In the genomic region with DNA sequence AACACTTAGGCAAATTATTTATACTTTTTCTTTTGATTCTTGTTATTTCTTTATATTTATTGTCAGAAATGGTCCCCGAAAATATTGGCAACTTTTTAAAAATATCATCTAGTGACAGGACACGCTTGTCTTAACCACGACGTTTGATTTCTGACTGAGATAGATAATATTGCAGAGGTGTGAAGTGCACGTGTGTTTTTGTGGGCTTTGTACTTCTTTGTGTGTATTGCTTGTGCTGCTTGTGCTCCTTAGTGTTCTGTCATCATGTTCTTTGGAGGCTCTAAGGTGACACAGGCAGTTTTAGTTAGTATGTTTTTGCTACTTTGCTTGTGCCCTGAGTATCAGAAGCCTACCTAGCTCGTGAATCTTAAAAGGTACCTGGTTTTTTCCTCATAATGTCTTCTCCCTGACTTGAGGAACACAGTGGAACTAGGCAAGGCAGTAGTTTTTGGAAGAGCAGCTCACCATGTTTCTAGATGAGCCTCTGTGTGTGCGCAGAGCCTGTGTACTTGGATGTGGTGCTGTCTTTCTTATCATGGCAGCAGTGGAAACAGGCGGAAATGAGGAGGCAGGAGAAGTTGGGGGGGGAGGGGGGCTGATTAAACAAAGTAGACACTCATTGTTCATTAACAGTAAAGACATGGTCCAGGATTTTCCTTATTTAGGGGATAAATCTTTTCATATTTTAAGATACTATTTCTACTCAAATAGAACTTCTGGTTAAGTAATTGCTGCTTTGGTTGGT, we compare ENCODE assay signal across 29 mouse cellular contexts. TPM values are rescaled to one million over a fixed set of nuclear protein-coding genes. Genes with fewer than 3 reads are reported as not detected.
DNase-seq lines count a peak whose midpoint lies in the region; ATAC-seq and TF ChIP-seq lines count a peak whose summit lies in the region.
"Had no signal": no experiment of that assay in that cellular context is flagged by ENCODE, and none has a peak within 500 bp of the region (broad histone marks: within the 10 kb centered on the region; RNA-seq: fewer than 3 reads in every experiment).

No protein-coding gene starts in this region.

- H3K9ac ChIP-seq in heart, postnatal 0 days (replicated peaks; ENCODE audit: low read depth, low read length), result no peak overlapping the region
- H3K9ac ChIP-seq: embryonic facial prominence, embryonic 13.5 days; forebrain, embryonic 12.5 days; forebrain, embryonic 15.5 days; heart, embryonic 13.5 days; hindbrain, embryonic 14.5 days had no signal

- H3K27ac ChIP-seq in heart, postnatal 0 days (ENCODE audit: low read depth), result 0 out of 2 replicates have a peak overlapping the region, but pooled peaks have one; percentile 11
- H3K27ac ChIP-seq: embryonic facial prominence, embryonic 10.5 days; embryonic facial prominence, embryonic 13.5 days; forebrain, embryonic 12.5 days; forebrain, embryonic 15.5 days; heart, embryonic 13.5 days; hindbrain, embryonic 14.5 days; hindbrain, postnatal 0 days had no signal

- no peak for ATAC-seq in heart, postnatal 0 days (ENCODE audit: insufficient read depth, low read depth)
- ATAC-seq in megakaryocyte, adult 5-6 weeks (ENCODE audit: poor library complexity, severe bottlenecking), result no peak
- ATAC-seq: CD4-positive, CD25-positive, alpha-beta regulatory T cell, adult 4 months; forebrain, embryonic 15.5 days; hindbrain, postnatal 0 days; inflammation-experienced regulatory T-cells, adult 6 months; intestine, embryonic 16.5 days had no signal

- intact Hi-C loops in heart, postnatal 36 days (cut with DNase I), result no loop called here

- no peaks in the 10 kb centered on the region for H3K27me3 ChIP-seq in heart, postnatal 0 days (ENCODE audit: control insufficient read depth, insufficient read depth, low read length)
- no peaks in the 10 kb centered on the region for H3K27me3 ChIP-seq in megakaryocyte, embryonic 14.5 days (replicated peaks)
- H3K27me3 ChIP-seq: embryonic facial prominence, embryonic 13.5 days; forebrain, embryonic 12.5 days; forebrain, embryonic 15.5 days; heart, embryonic 13.5 days had no signal

- no peaks in the 10 kb centered on the region for H3K9me3 ChIP-seq in heart, postnatal 0 days (replicated peaks; ENCODE audit: control insufficient read depth, low read length)
- H3K9me3 ChIP-seq in megakaryocyte, embryonic 14.5 days, result no peaks in the 10 kb centered on the region
- H3K9me3 ChIP-seq: embryonic facial prominence, embryonic 10.5 days; embryonic facial prominence, embryonic 13.5 days; forebrain, embryonic 12.5 days; forebrain, embryonic 15.5 days; heart, embryonic 13.5 days had no signal

- DNase-seq in heart, postnatal 0 days (ENCODE audit: low spot score), result no peak
- DNase-seq in heart, postnatal 36 days, result no peak
- peak; percentile 54 for DNase-seq in MEL-GATA-1-ER (ENCODE audit: extremely low read depth, low read depth)
- DNase-seq in frontal cortex, postnatal 25 days (ENCODE audit: low spot score in 2 of 2), result no peak
- no peak for DNase-seq in left cerebral cortex, adult 11 months (ENCODE audit: low spot score)
- DNase-seq: adrenal gland, adult 2 months; adrenal gland, postnatal 14 days; cerebellum, adult 11 months; cerebellum, adult 2 months; cerebellum, adult 9-11 months; cerebellum, postnatal 25 days; embryo, embryonic 11 days; gastrocnemius, postnatal 10 days; gastrocnemius, postnatal 36 days; heart, postnatal 10 days; heart, postnatal 4 days had no signal

- H3K4me2 ChIP-seq in heart, postnatal 0 days (ENCODE audit: low read depth, low read length), result no peak overlapping the region
- H3K4me2 ChIP-seq: embryonic facial prominence, embryonic 13.5 days; forebrain, embryonic 12.5 days; forebrain, embryonic 15.5 days; heart, embryonic 13.5 days; hindbrain, embryonic 14.5 days had no signal

- 57% methylated on average over 8 of the region's 8 CpGs for WGBS in heart, postnatal 0 days

- H3K4me1 ChIP-seq in heart, postnatal 0 days (ENCODE audit: control insufficient read depth, insufficient read depth), result peaks cover 4% of the 10 kb centered on the region; the same call in 1 of the 2 replicates
- peaks cover 56% of the 10 kb centered on the region for H3K4me1 ChIP-seq in megakaryocyte, embryonic 14.5 days
- H3K4me1 ChIP-seq: embryonic facial prominence, embryonic 10.5 days; embryonic facial prominence, embryonic 13.5 days; forebrain, embryonic 12.5 days had no signal

- no peak for TF ChIP-seq CTCF in heart, postnatal 0 days (IDR thresholded peaks at IDR 0.05; ENCODE audit: low read depth)

- peaks cover 33% of the 10 kb centered on the region for H3K36me3 ChIP-seq in heart, postnatal 0 days (replicated peaks; ENCODE audit: control insufficient read depth, insufficient read depth, low read length)
- H3K36me3 ChIP-seq in megakaryocyte, embryonic 14.5 days (replicated peaks; ENCODE audit: low read length), result peaks cover 84% of the 10 kb centered on the region

- H3K4me3 ChIP-seq in heart, postnatal 0 days (ENCODE audit: low read depth, low read length), result no peak overlapping the region
- H3K4me3 ChIP-seq in megakaryocyte, embryonic 14.5 days (replicated peaks), result peak overlapping the region; percentile 73
- H3K4me3 ChIP-seq: embryonic facial prominence, embryonic 10.5 days; embryonic facial prominence, embryonic 13.5 days; erythroblast, embryonic 14.5 days; forebrain, embryonic 12.5 days; forebrain, embryonic 15.5 days; heart, embryonic 13.5 days had no signal

- TF ChIP-seq EP300 in heart, postnatal 0 days (IDR thresholded peaks at IDR 0.05; ENCODE audit: low read depth), result no peak

RNA-seq across cellular contexts. Expression of gene Zfr, which starts 23.5 kb away (rescaled TPM):
- 119 and 198 TPM in 2 replicates for total RNA-seq in heart, postnatal 0 days (2014; rRNA removed; ENCODE audit: low replicate concordance)
- polyA plus RNA-seq in heart, postnatal 0 days (2015; fragmentation: Nextera tagmentation; extraction: Ambion mirVana), result 74.3 and 79.9 TPM in 2 replicates
- 10 to 100 TPM; 73.9 to 84.0 TPM for total RNA-seq in heart, postnatal 36 days (2021)
- polyA plus RNA-seq in megakaryocyte, embryonic 14.5 days (2012; ENCODE audit: insufficient read depth, low replicate concordance), result 17.6 and 30.5 TPM in 2 replicates
- 111 and 115 TPM in 2 replicates for total RNA-seq in megakaryocyte, adult 5-6 weeks (2015)
- total RNA-seq in megakaryocyte, adult 5-6 weeks (2017), result 47.1 and 49.6 TPM in 2 replicates
